Mouse (Mus musculus) heart, adult 8-10 months (tissue): ENCODE measurements at regions not wholly inside any gene's neighbourhood (a gene's known extent, or its start where the extent isn't known, plus 50 kb on each side); places are given as distances from the start of the nearest gene placed in this dataset.

ENCODE experiments used
- DNase-seq: peaks from one replicate; pipeline ENCODE4 v3.0.0; 2022; ENCODE audit warnings: low spot score

- DNase-seq = no peak
These were observed 65.0 kb upstream of the Pik3cg start for GRCm38 (mm10) chr12:32273474-32273873.

- no peak for DNase-seq
These were observed 71.4 kb upstream of the Pik3cg start for GRCm38 (mm10) chr12:32279861-32280260.

- DNase-seq = no peak
These were observed 71.8 kb upstream of the Pik3cg start for GRCm38 (mm10) chr12:32280309-32280708.

- DNase-seq = no peak
These were observed 74.1 kb upstream of the Pik3cg start for GRCm38 (mm10) chr12:32282371-32283163.

GRCm38 (mm10) chr12:32285039-32285438 lies 76.6 kb upstream of the Pik3cg start:
- DNase-seq = no peak

GRCm38 (mm10) chr12:32286652-32287051 lies 78.2 kb upstream of the Pik3cg start:
- no peak for DNase-seq

GRCm38 (mm10) chr12:32291145-32291544 lies 82.7 kb upstream of the Pik3cg start:
- no peak for DNase-seq

GRCm38 (mm10) chr12:32291962-32292748 lies 83.7 kb upstream of the Pik3cg start:
- DNase-seq = peak; percentile 55

- peak; percentile 4 for DNase-seq
These were observed 84.3 kb upstream of the Pik3cg start for GRCm38 (mm10) chr12:32292749-32293128.

- DNase-seq = no peak
These were observed 81.1 kb upstream of the Ccdc71l start for GRCm38 (mm10) chr12:32297431-32297830.

- no peak for DNase-seq
These were observed 78.8 kb upstream of the Ccdc71l start for GRCm38 (mm10) chr12:32299714-32300113.

GRCm38 (mm10) chr12:32305736-32306135 lies 72.8 kb upstream of the Ccdc71l start:
- no peak for DNase-seq

GRCm38 (mm10) chr12:32306326-32306725 lies 72.2 kb upstream of the Ccdc71l start:
- DNase-seq = no peak

GRCm38 (mm10) chr12:32307280-32308006 lies 71.1 kb upstream of the Ccdc71l start:
- DNase-seq = no peak

- DNase-seq = no peak
These were observed 63.3 kb upstream of the Ccdc71l start for GRCm38 (mm10) chr12:32315099-32315783.
